Mouse (Mus musculus) v-Abl transformed pro-B cells (cell line): ENCODE measurements around the gene Zfhx3.

Source experiments
- in situ Hi-C, 2 experiments: fragments of 400-800 bp; cut with MboI; formaldehyde crosslinking; loops; one replicate each; pipeline ENCODE4 v1.15.1; 2025; ENCODE audit not compliant: unreplicated experiment in 2 of 2

Zfhx3 gene

DNA sequence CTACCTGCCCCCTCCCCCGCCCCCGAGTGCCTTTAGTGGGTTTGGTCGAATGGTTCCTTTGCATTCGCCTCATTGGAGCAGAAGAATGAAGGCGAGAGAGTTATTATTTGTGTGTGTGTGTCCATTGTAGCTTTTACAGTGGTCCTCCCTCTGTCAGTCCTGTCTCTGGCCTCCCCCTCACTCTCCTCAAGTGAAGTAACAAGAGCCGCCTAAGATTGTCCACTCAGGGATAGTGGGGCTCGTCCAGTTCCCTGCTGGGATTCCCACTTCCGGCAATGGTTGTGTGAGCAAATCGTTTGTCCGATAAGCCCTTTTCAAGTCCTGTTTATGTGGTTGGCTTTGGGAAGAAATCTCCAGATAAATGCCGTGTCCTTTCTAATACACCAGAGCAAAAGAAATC, 790.1 kb downstream of the Zfhx3 start:
- in situ Hi-C loops, result no loop called here

GRCm38 (mm10) chr8:108733385-108733784, 790.9 kb downstream of the Zfhx3 start:
- in situ Hi-C loops, result no loop called here

DNA sequence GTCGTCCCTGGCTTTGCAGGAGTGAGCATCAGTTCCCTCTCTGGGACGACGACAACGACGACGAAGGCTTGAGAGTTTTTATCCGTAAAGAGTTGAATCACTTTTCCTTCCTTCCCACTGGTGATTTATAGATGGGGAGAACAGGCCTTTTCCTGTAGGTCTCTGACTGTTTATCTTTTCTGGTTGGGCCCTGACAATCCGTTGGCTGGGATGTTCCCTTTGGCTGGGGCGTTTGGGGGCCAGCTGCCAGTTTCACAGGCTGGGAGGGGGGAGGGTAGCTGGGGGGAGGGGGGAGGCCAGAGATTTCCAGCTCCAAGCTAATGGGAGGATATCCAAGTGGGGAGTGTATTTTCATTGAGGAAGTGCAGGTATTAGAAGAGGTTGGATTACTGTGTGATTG, 794.0 kb downstream of the Zfhx3 start:
- in situ Hi-C loops, result no loop called here

GRCm38 (mm10) chr8:108738179-108738578, 795.7 kb downstream of the Zfhx3 start:
- in situ Hi-C loops, result no loop called here

- in situ Hi-C loops, result no loop called here
Measured at GRCm38 (mm10) chr8:108739517-108739916, 797.1 kb downstream of the Zfhx3 start.

GRCm38 (mm10) chr8:108740443-108740842, 798.0 kb downstream of the Zfhx3 start:
- in situ Hi-C loops, result no loop called here

GRCm38 (mm10) chr8:108741651-108742050, 799.2 kb downstream of the Zfhx3 start:
- in situ Hi-C loops, result no loop called here

GRCm38 (mm10) chr8:108742465-108742864, 800.0 kb downstream of the Zfhx3 start:
- in situ Hi-C loops, result no loop called here

DNA sequence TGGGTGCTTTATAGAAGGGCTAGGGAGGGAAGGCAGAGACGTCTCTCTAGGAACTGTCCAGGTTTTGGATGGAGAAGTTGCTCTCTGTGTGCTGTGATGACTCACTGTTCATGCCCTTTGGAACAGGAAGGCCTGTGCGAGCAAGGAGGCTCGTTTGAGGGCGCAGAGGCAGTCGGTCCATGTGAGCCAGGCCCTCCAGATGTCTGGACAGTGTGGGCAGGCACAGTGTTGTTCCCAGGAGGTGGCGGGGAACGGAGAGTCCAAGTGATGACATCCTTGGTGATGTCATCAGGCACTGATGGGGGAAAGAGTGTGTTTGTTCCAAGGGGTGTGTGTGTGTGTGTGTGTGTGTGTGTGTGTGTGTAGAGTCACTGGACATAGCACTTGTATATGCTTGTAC, 800.8 kb downstream of the Zfhx3 start:
- in situ Hi-C loops, result no loop called here

- in situ Hi-C loops, result no loop called here
Measured at GRCm38 (mm10) chr8:108745551-108745950, 803.1 kb downstream of the Zfhx3 start.

GRCm38 (mm10) chr8:108748095-108748494, 805.7 kb downstream of the Zfhx3 start:
- in situ Hi-C loops, result no loop called here

DNA sequence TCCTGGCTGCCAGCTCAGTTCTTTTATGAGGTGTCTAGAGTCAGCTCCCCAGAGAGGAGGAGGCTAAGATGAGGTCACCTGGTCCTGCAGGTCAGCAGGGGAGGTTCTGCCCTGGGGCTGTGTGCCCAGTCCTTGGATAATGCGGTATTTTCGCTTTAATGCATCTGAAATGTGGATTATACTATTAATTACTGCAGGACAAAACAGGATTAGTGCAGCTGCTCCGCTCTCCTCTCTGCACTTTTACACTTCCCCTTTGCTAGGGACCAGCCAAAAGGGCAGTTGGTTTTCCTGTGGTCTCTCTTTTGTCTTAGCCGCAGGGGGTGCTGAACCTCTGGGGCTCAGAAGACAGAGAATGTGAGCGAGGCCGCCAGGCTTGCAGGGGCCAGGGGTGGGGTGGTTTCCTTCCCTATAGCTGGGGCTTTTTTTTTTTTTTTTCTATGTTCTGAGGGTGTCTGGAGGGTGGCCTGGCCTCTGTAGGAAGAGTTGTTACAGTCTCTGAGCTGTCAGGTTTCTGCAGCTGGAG, 806.5 kb downstream of the Zfhx3 start:
- in situ Hi-C loops, result no loop called here

GRCm38 (mm10) chr8:108750806-108751205, 808.4 kb downstream of the Zfhx3 start:
- in situ Hi-C loops, result no loop called here

DNA sequence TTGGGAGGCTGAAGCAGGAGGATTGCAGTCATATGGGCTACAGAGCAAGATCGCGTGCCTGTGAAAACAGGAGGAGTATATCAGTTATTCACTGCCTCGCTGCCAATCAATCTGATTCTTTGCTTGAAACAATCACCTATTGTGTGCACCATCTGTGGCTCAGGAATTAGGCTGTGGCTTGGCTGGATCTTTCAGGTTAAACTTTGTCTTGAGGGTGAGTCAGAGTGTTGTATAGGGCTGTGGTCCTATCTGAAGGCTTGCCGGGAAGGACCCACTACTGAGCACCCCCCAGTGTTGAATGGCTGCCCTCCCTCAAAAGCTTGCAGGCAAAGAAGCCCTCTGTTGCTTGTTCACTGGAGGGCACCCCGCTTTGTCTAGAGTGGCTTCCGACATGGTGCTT, 812.1 kb downstream of the Zfhx3 start:
- in situ Hi-C loops, result no loop called here

DNA sequence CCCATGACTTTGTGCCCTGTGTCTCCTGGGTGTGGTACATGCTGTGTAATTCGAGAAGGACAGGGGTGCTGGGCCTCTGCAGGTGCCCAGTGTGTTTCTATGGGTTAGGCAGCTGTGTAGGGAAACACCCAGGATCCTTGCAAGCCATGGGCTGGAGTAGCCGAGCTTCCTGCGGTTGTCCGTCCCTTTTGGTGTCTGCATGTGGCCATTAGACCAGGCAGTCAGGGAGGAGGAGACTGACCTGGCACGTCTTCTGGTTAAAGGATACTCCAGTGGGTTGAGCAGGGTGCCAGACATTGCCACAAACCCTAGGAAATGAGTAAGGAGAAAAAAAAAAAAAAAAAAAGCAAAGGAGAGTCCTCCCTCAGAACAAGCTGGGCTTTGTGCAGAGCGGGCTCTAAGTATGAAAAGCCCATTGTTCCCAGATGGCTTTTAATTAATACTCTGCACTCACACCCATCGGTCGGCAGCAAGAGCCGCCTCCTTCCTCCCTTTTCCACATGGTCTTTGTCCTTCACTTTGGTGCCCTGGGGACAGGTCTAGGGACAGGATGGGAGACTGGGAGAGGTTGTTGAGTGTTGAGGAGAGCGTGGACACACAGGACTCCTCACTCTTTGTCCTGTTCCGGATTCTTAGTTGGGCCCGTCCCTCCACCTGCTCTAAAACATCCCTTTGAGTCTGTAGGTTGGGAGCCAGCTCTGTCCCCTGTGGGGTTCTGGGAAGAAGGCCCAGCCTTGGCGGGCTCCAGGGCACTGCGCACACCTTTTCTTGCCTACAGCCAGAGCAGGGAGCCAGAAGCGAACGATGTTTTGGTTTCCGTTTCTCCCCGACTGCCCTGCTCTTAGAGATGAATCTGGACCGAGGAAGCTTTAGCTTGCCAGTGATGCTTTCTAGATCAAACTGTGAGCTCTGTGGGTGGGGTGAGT, 813.2 kb downstream of the Zfhx3 start:
- in situ Hi-C loops, result no loop called here

GRCm38 (mm10) chr8:108759511-108760330, 817.3 kb downstream of the Zfhx3 start:
- in situ Hi-C loops, result no loop called here

- in situ Hi-C loops, result no loop called here
Measured at GRCm38 (mm10) chr8:108760745-108761144, 818.3 kb downstream of the Zfhx3 start.

- in situ Hi-C loops, result no loop called here
Measured at GRCm38 (mm10) chr8:108762567-108762966, 820.1 kb downstream of the Zfhx3 start.

- in situ Hi-C loops, result no loop called here
Measured at GRCm38 (mm10) chr8:108764403-108765194, 822.2 kb downstream of the Zfhx3 start.

GRCm38 (mm10) chr8:108766102-108766501, 823.7 kb downstream of the Zfhx3 start:
- in situ Hi-C loops, result no loop called here

GRCm38 (mm10) chr8:108768051-108768450, 825.6 kb downstream of the Zfhx3 start:
- in situ Hi-C loops, result no loop called here
